Mouse (Mus musculus): ENCODE measurements around the gene Nup107. TPM values are rescaled to one million over a fixed set of nuclear protein-coding genes. Genes with fewer than 3 reads are reported as not detected.
"Not testable (repeated sequence)": the region's sequence is repeated elsewhere in the genome, so short reads cannot be mapped to it uniquely, and the experiment has no call there.

Nup107 gene
- polyA plus RNA-seq, 1 experiment from 2014 or later: 74.7 TPM

GRCm38 (mm10) chr10:117752304-117752821 lies 40.1 kb downstream of the Nup107 start:
- H3K27ac ChIP-seq: no peak overlapping the region
- no peak overlapping the region for H3K4me2 ChIP-seq
- ATAC-seq (ENCODE audit: borderline replicate concordance, extremely low read depth, low FRiP score, low TSS enrichment): no peak
- H3K27me3 ChIP-seq: no peaks in the 10 kb centered on the region
- H3K4me1 ChIP-seq: no peaks in the 10 kb centered on the region
- H3K9ac ChIP-seq: no peak overlapping the region
- peaks cover 67% of the 10 kb centered on the region for H3K36me3 ChIP-seq
- H3K9me3 ChIP-seq: no peaks in the 10 kb centered on the region
- H3K4me3 ChIP-seq: no peak overlapping the region
- WGBS: 98% methylated on average over 7 of the region's 7 CpGs

- WGBS: 95% methylated on average over 6 of the region's 6 CpGs
- Histone ChIP-seq H3K4me1 (no peaks in the 10 kb centered on the region), H3K4me2 (no peak overlapping the region), H3K9ac (no peak overlapping the region), H3K27me3 (no peaks in the 10 kb centered on the region), H3K36me3 (peaks cover 61% of the 10 kb centered on the region), H3K9me3 (no peaks in the 10 kb centered on the region), H3K4me3 (no peak overlapping the region), H3K27ac (no peak overlapping the region)
- ATAC-seq (ENCODE audit: borderline replicate concordance, extremely low read depth, low FRiP score, low TSS enrichment): no peak
These were observed 40.8 kb downstream of the Nup107 start for GRCm38 (mm10) chr10:117751744-117752143.

GRCm38 (mm10) chr10:117751282-117751610 lies 41.3 kb downstream of the Nup107 start:
- no peak overlapping the region for H3K9ac ChIP-seq
- H3K4me2 ChIP-seq: no peak overlapping the region
- no peaks in the 10 kb centered on the region for H3K27me3 ChIP-seq
- ATAC-seq (ENCODE audit: borderline replicate concordance, extremely low read depth, low FRiP score, low TSS enrichment): no peak
- no peaks in the 10 kb centered on the region for H3K4me1 ChIP-seq
- no peak overlapping the region for H3K27ac ChIP-seq
- H3K9me3 ChIP-seq: no peaks in the 10 kb centered on the region
- peaks cover 56% of the 10 kb centered on the region for H3K36me3 ChIP-seq
- H3K4me3 ChIP-seq: no peak overlapping the region
- WGBS: 93% methylated on average over 14 of the region's 14 CpGs

- H3K4me3 ChIP-seq: no peak overlapping the region
- no peak overlapping the region for H3K27ac ChIP-seq
- no peak overlapping the region for H3K4me2 ChIP-seq
- WGBS: 95% methylated on average over 5 of the region's 5 CpGs
- H3K4me1 ChIP-seq: no peaks in the 10 kb centered on the region
- no peak for ATAC-seq (ENCODE audit: borderline replicate concordance, extremely low read depth, low FRiP score, low TSS enrichment)
- peaks cover 50% of the 10 kb centered on the region for H3K36me3 ChIP-seq
- no peaks in the 10 kb centered on the region for H3K27me3 ChIP-seq
- no peaks in the 10 kb centered on the region for H3K9me3 ChIP-seq
- H3K9ac ChIP-seq: no peak overlapping the region
These were observed 41.8 kb downstream of the Nup107 start for GRCm38 (mm10) chr10:117750529-117751281.

- Histone ChIP-seq H3K4me1 (0 out of 2 replicates have a peak, but pooled peaks cover 6% of the 10 kb centered on the region), H3K27me3 (no peaks in the 10 kb centered on the region), H3K4me3 (no peak overlapping the region), H3K36me3 (peaks cover 42% of the 10 kb centered on the region), H3K9ac (no peak overlapping the region), H3K27ac (no peak overlapping the region), H3K9me3 (no peaks in the 10 kb centered on the region), H3K4me2 (no peak overlapping the region)
- no peak for ATAC-seq (ENCODE audit: borderline replicate concordance, extremely low read depth, low FRiP score, low TSS enrichment)
- WGBS: 93% methylated on average over 14 of the region's 14 CpGs
These were observed 42.6 kb downstream of the Nup107 start for GRCm38 (mm10) chr10:117749787-117750343.

- no peak for ATAC-seq (ENCODE audit: borderline replicate concordance, extremely low read depth, low FRiP score, low TSS enrichment)
- H3K4me1 ChIP-seq: peaks cover 8% of the 10 kb centered on the region; the same call in 1 of the 2 replicates
- 94% methylated on average over 10 of the region's 10 CpGs for whole genome bisulfite sequencing
- H3K4me2 ChIP-seq: no peak overlapping the region
- H3K36me3 ChIP-seq: peaks cover 38% of the 10 kb centered on the region
- H3K4me3 ChIP-seq: no peak overlapping the region
- no peaks in the 10 kb centered on the region for H3K27me3 ChIP-seq
- no peak overlapping the region for H3K9ac ChIP-seq
- H3K9me3 ChIP-seq: no peaks in the 10 kb centered on the region
- H3K27ac ChIP-seq: no peak overlapping the region
These were observed 43.3 kb downstream of the Nup107 start for GRCm38 (mm10) chr10:117749050-117749686.

- H3K4me1 ChIP-seq: peaks cover 8% of the 10 kb centered on the region; the same call in 1 of the 2 replicates
- H3K9ac ChIP-seq: no peak overlapping the region
- H3K9me3 ChIP-seq: no peaks in the 10 kb centered on the region
- H3K27ac ChIP-seq: no peak overlapping the region
- H3K4me3 ChIP-seq: no peak overlapping the region
- peaks cover 38% of the 10 kb centered on the region for H3K36me3 ChIP-seq
- 85% methylated on average over 10 of the region's 10 CpGs for WGBS
- no peak for ATAC-seq (ENCODE audit: borderline replicate concordance, extremely low read depth, low FRiP score, low TSS enrichment)
- H3K4me2 ChIP-seq: no peak overlapping the region
- no peaks in the 10 kb centered on the region for H3K27me3 ChIP-seq
These were observed 44.0 kb downstream of the Nup107 start for GRCm38 (mm10) chr10:117748276-117749049.

- 82% methylated on average over 7 of the region's 7 CpGs for WGBS
- Histone ChIP-seq H3K27ac (no peak overlapping the region), H3K9ac (no peak overlapping the region), H3K4me2 (no peak overlapping the region), H3K36me3 (peaks cover 33% of the 10 kb centered on the region), H3K27me3 (no peaks in the 10 kb centered on the region), H3K4me1 (peaks cover 8% of the 10 kb centered on the region; the same call in 1 of the 2 replicates), H3K9me3 (no peaks in the 10 kb centered on the region), H3K4me3 (no peak overlapping the region)
- no peak for ATAC-seq (ENCODE audit: borderline replicate concordance, extremely low read depth, low FRiP score, low TSS enrichment)
These were observed 44.8 kb downstream of the Nup107 start for GRCm38 (mm10) chr10:117747711-117748110.

GRCm38 (mm10) chr10:117746297-117746883 lies 46.1 kb downstream of the Nup107 start, which contains the start of gene Slc35e3:
TSS of gene Slc35e3 (minus strand) at chr10:117746365.
- Histone ChIP-seq H3K4me3 (peak within 1 kb of the TSS; percentile 52), H3K27ac (peak within 1 kb of the TSS; percentile 80), H3K9me3 (no peaks in the 10 kb centered on the region), H3K4me1 (peaks cover 8% of the 10 kb centered on the region), H3K27me3 (no peaks in the 10 kb centered on the region), H3K36me3 (peaks cover 25% of the 10 kb centered on the region), H3K9ac (peak within 1 kb of the TSS; percentile 57), H3K4me2 (peak within 1 kb of the TSS; percentile 79)
- 14% methylated on average over 40 of the region's 46 CpGs for WGBS
- ATAC-seq (ENCODE audit: borderline replicate concordance, extremely low read depth, low FRiP score, low TSS enrichment): peak; percentile 97

GRCm38 (mm10) chr10:117745570-117746296 lies 46.8 kb downstream of the Nup107 start:
- Histone ChIP-seq H3K9ac (peak overlapping the region; percentile 57), H3K36me3 (peaks cover 18% of the 10 kb centered on the region), H3K27ac (0 out of 2 replicates have a peak overlapping the region, but pooled peaks have one; percentile 80), H3K4me3 (peak overlapping the region; percentile 52), H3K4me2 (peak overlapping the region; percentile 79)
- peak; percentile 13 for ATAC-seq (ENCODE audit: borderline replicate concordance, extremely low read depth, low FRiP score, low TSS enrichment)
- not testable (repeated sequence) for H3K27me3 ChIP-seq, H3K4me1 ChIP-seq, H3K9me3 ChIP-seq
- WGBS: 1% methylated on average over 14 of the region's 46 CpGs

- H3K9ac ChIP-seq: no peak overlapping the region
- WGBS: 67% methylated on average over 4 of the region's 4 CpGs
- H3K27ac ChIP-seq: no peak overlapping the region
- H3K4me1 ChIP-seq: peaks cover 8% of the 10 kb centered on the region
- no peak overlapping the region for H3K4me2 ChIP-seq
- no peak overlapping the region for H3K4me3 ChIP-seq
- H3K9me3 ChIP-seq: no peaks in the 10 kb centered on the region
- H3K27me3 ChIP-seq: no peaks in the 10 kb centered on the region
- peaks cover 15% of the 10 kb centered on the region for H3K36me3 ChIP-seq
- no peak for ATAC-seq (ENCODE audit: borderline replicate concordance, extremely low read depth, low FRiP score, low TSS enrichment)
These were observed 48.6 kb downstream of the Nup107 start for GRCm38 (mm10) chr10:117743917-117744316.
